Mouse (Mus musculus): ENCODE measurements around the gene Ubald1.

Gene Ubald1

DNA sequence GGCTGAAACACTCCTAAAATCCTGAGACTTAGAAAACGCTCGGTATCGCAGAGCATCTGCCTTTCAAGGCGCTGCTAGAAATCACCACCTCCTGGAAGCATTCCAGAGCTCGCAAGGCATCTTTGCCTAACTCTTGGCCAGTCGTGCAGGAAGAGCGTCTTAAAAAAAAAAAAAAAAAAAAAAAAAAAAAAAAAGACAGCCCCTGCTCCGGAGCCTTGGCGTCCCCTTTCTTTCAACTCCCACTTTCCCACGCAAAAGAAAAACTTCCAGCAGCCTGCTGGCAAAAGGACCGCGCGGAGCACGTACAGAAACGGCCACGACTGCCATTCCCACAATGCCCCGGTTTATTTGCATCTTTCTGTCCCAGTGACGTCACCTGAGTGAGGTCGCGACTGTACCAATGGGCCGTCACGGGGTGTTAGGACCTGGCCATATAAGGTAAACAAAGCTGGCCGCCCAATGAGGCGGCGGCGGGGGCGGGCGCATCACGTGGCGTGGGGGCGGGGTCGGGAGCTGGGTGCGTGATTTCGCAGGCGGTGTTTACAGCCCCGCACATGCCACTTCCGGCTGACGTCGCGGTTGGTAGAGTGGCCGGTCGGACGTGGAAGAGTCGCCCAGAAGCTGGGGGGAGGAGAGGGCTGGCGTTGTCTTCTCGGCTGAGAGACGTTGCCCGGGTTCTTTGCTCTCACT is at the start of gene Ubald1:
Gene Ubald1 (minus strand): TSS at position 180 of the 690 bp plus-strand sequence.
- DNase-seq (ENCODE audit: low read depth in 2 of 2, low spot score in 2 of 2): peak; percentile 92 to 95

DNA sequence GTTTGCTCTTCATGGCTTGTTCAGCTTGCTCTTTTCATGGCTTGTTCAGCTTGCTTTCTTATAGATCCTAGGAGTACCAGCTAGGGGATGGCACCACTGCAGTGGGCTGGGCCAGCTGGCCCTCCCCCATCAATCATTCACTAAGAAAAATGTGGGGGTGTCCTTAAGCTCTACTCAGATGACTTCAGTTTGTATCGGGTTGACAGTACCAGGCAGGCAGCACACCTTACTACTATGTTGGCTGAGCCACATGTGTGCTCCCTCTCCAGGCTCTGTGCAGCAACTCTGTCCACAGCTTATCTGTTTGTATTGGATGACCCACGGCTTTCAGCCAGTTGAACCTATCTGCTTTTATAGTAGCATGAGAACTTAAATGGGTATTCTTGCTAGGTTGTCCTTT is 48.4 kb upstream of the Ubald1 start:
- no peak for DNase-seq (ENCODE audit: low read depth in 2 of 2, low spot score in 2 of 2)

DNA sequence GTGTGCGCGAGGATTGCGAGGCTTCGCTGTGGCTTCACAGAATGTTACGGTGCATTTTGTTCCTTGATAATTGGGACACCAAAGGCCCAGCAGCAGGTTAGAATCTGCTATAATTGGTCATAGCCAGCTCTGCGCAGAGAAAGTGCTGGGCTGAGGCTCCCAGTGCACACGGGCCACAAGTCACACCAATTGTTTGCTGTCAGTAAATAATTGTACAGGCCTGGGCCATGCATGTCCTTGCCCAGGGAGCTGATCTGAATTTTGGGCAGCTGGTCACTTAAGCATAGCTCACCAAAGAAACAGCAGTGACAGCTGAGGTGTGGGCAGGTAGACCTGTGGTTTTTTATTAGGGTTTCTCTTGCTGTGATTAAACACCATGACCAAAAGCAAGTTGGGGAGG is 47.9 kb upstream of the Ubald1 start:
- DNase-seq (ENCODE audit: low read depth in 2 of 2, low spot score in 2 of 2): no peak

DNA sequence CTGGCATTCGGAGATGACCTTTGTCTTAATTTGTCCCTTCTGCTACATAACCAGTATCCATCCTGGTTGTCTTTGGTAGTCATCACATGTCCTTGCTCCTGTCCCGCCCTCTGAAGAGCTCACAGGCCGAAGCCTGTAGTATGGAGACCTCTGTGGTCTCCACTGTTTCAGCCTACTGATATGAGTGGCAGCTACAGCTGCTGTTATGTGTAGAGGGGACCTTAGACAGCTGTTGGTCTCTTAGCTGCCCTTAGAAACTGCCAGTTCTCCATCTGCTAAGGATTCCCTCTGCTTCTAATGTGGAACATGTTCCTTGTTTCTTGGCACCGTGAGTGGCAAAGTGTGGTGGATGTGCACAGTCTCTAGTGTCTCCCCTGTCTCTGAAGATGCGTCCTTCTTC is 43.9 kb upstream of the Ubald1 start:
- no peak for DNase-seq (ENCODE audit: low read depth in 2 of 2, low spot score in 2 of 2)

DNA sequence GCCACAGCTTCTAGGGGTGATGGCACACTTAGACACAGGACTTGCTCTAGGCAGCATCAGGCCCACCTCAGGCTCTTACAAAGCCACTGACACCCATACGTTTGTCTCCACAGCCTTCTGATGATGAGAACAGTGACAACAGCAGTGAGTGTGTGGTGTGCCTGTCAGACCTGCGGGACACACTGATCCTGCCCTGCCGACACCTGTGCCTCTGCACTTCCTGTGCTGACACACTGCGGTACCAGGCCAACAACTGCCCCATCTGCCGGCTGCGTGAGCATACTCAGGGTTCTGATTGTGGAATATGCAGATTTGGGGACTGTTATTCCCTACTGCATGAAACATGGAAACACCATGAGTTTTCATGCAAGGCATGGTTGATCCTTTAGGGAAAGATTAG is 42.4 kb upstream of the Ubald1 start:
- peak; percentile 6 to 19 for DNase-seq (ENCODE audit: low read depth in 2 of 2, low spot score in 2 of 2)

DNA sequence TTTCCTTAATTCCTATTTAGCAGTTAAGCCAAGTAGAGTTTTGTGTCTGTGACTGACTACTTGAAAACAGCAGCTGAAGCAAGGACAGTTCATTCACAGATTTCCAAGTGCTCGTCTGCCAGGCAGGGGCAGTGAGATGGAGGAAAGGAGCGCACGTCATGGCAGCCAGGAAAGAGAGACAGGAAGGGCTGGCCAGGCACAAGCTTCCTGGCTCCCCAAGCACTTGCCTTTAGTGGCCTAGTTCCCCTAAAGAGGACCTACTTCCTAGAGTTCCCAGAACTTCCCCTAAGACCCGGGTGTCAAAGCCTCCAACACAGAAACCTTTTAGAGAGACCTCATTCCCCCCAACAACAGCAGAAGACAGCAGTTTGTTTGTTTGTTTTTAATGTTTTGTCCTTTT is 40.4 kb upstream of the Ubald1 start:
- DNase-seq (ENCODE audit: low read depth in 2 of 2, low spot score in 2 of 2): no peak

DNA sequence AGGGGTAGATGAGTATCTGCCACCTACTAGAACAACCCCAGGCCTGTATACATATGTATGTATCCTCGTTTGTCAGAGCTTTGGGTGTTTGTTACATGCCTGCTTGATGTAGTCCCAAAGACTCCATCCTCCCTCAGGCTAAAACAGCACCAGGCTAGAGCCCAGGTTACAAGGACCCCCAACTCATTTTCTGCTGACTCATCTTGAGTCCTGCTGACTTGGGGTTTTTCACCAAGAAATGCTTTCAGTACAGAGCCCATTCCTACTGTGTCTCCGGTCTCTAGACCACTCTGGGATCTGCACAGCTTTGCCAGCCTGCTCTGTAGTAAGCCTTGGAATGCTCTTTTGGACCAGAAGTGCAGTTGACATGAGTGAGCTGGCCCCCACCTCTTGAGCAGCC is 36.5 kb upstream of the Ubald1 start:
- no peak for DNase-seq (ENCODE audit: low read depth in 2 of 2, low spot score in 2 of 2)

DNA sequence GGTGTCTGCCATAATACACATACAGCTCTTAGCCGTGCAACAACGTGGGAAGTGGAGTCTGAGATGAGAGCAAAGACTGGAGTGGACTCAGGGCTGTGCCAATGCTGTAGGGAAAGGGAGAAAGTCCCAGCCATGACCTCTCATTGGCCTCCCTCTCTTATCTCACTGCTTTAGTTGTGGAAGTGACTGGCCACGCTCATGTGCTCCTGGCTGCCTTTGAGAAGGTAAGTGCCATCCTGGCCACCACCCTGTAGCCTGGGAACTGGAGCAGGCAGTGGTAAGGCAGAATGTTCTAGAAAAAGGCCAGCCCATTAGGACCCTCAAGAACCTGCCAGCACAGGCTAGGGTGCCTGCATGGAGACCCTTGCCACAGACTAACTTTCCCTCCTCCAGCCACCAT is 35.8 kb upstream of the Ubald1 start:
- no peak for DNase-seq (ENCODE audit: low read depth in 2 of 2, low spot score in 2 of 2)

DNA sequence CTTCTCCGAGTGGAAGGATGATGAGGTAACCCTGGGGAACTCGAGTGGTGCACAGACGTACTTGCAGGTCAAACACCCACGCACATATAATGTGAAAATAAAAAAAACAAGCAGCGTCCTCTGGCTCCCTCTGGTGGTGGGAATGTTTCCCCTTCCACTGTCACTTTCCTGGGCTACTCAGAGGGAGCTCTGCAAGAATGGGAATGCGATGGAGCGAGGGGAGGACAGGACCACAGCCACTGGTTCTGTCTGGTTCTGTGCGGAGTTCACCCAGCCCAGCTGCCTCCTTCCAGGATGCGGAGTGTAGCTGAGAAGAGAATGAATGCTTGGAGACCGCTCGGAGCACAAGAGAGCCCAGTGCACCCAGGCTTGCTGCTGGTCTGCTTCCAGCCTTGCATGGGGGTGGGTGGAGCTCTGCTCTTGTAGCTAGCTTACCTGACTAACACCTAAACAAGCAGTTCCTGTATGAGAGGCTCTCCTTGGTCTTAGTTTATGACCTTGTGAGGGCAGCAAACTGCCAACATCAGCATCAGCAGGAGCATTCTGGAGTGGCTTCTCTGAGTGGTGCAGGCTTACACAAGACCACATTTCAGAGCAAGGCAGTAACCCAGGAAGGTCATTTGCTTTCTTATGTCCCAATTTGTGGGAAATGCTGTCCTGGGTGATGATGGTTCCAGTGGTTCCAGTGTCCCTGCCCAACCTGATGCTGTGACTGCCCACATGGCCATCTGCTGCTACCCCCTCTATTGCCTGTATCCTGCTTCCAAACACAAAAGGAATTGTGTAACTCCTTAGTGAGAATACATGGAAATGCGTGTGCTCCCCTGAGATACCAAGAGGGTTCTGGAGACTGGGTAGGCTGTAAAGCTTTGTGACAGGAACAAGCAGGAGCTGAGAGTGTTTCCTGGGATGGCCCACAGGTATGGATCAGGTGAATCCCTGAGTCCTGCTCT is 33.9 kb upstream of the Ubald1 start:
- DNase-seq (ENCODE audit: low read depth in 2 of 2, low spot score in 2 of 2): peak; percentile 79 to 88

DNA sequence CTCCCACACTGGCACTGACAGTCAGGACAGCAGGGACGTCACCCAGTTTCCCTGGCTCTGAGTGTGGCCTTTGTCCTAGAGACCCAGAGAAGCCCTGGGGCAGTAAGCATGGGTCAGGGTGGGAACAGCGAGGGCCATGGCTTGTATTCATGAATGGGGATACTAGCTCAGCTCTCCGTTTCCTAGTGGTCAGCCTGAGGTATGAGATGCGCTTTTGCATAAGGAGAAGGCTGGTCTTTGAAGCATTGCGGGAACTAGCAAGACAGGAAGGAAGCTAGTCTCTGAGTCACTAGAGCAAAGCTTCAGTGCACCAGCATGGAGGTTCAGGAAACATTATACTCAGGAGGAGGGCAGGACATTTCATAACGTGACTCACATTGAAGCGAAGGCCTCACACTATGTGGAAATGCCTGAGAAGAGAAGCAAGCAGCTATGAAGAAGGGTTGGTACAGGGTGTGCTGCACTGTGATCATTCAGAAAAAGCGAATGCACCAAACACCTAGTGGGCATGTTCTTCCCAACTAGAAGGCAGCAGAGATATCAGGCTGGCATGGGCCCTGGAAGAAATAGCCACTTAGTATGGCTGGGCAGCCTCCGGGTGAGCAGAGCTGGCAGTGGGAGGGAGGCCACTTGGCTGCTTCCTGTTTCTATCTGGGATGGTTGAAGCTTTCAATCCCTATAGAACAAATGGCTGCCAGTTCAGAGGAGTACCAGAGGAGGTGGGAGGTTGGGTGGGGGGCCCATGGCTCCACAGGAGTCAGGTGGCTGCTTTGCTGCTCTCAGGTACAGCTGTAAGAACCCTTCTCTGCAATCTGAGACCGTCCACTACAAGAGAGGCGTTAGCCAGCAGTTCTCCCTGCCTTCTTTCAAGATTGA is 33.0 kb upstream of the Ubald1 start:
- no peak for DNase-seq (ENCODE audit: low read depth in 2 of 2, low spot score in 2 of 2)

DNA sequence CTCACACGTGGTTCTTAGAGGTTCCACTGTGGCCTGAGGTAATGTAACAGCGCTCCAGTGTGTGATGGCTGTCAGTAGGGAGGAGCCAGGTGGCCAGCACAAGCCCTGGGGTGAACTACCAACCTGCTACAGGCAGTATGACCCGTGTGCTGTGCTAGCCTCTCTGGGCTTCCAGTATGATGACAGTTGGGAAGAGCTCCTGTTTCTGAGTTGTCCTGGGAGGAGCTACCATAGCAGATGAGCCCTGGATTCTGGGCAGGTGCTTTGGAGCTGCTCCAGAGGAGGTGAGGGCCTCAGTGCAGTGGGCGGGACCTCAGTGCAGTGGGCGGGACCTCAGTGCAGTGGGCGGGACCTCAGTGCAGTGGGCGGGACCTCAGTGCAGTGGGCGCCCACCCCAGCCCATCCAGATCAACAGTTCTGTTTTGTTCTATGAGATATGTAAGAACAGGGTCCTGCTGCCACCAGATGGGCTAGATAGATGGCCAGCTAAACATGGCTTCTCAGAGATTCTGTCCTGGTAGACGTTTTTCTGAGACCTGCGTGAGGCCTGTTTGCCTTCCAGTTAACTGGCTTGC is 32.0 kb upstream of the Ubald1 start:
- no peak for DNase-seq (ENCODE audit: low read depth in 2 of 2, low spot score in 2 of 2)

DNA sequence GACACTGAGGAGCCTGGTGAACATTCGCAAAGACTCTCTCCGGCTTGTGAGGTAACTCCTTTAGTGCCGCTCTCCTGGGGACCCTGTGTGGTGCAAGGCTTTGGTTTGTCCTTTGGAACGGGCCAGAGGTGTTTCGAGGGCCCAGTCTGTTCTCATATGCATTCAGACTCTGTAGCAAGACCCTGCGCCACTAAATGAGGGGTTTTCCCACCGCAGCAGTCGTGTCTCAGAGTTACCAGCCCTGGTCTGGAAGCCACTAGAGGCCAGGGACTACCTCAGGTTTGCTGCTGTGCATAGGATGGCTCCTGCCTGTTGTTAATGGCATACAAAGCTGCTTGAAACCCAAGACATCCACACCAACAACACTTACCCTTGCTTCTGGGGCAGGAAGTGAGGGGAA is 30.6 kb upstream of the Ubald1 start:
- DNase-seq (ENCODE audit: low read depth in 2 of 2, low spot score in 2 of 2): no peak

DNA sequence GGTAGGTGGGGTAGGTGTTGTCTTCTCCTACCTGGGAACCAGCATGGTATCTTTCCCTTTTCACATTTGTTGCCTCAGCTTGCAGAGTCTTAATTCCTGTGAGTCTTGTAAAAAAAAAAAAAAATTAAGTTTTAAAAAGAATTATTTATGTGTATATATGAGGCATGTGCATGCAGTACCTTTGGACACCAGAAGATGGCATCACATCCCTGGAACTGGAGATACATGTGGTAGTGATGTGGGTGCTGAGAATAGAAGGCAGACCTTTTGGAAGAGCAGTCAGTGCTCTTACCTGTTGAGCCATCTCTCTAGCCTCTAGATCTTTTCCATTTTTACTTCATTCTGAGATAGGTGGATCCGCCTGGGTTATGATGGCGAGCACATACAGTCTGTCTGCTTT is 29.6 kb upstream of the Ubald1 start:
- DNase-seq (ENCODE audit: low read depth in 2 of 2, low spot score in 2 of 2): peak in 1 of 2 experiments; percentile 37

DNA sequence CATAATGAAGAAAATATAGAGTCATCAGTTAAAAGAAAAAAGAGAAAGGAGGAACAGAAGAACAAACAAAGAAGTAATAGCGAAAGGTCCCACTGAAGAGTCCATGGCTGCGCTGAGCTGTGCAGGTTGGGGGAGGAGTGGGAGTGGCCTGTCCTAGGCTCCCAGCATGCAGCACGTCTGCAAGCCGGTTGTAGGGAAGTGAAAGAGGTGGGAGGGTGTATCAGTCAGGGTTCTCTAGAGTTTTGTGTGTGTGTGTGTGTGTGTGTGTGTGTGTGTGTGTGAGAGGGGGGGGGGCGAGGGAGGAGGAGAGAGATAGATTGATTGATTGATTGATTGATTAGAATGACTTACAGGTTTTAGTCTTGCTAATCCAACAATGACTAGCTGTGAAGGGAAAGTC is 27.9 kb upstream of the Ubald1 start:
- DNase-seq (ENCODE audit: low read depth in 2 of 2, low spot score in 2 of 2): no peak

DNA sequence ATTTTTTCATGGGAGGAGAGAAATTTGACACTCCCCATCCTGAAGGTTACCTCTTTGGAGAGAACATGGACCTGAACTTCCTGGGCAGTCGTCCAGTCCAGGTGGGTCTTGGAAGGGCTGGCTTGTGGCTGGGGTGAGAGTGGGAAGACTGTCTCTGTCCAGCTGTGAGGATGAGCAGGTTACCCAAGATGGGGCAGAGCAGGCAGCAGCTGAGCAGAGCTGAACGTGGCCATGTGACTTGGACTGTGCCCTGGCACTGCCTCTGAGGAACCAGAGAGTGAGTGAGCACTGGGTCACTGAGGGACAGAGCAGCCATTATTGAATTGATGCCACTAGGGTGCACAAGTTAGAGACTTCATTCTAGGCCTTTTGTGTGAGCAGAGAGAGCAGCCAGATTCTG is 27.3 kb upstream of the Ubald1 start:
- DNase-seq (ENCODE audit: low read depth in 2 of 2, low spot score in 2 of 2): no peak

DNA sequence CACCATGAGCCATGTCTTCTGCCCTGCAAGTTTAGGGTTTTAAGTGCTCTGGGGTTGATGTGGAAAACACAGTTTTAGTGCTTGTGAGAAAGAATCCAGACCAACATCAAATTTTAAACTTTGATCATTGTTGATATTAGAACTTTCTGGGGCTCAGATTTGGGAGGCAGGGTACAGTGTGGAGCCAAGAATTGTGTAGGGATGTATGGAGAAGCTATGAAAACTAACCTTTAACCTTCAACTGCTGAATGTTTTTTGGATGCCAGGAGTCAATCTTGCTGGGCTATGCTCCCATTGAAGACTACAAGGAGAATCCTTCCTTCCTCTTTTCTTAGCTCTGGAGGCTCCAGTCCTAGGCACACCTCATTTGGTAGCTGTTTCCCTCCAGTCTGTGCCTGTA is 26.4 kb upstream of the Ubald1 start:
- no peak for DNase-seq (ENCODE audit: low read depth in 2 of 2, low spot score in 2 of 2)

DNA sequence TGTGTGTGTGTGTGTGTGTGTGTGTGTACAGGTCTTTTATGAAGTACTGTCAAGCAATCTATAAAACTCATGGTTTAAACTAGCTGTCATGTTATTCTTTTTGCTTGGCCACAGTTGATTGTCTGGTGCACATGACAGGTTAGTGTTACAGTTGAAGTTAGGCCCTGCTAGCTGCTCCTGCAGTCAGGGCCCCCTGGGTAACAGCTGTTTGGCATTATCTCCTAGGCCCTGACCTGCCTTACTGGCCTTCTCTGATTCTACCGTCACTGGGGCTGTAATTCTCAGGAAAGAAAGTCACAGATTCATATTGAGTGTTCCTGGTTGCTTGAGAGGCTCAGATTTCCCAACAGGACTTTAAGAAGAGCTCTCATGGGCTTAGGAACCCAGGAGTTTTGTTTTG is 25.5 kb upstream of the Ubald1 start:
- no peak for DNase-seq (ENCODE audit: low read depth in 2 of 2, low spot score in 2 of 2)

DNA sequence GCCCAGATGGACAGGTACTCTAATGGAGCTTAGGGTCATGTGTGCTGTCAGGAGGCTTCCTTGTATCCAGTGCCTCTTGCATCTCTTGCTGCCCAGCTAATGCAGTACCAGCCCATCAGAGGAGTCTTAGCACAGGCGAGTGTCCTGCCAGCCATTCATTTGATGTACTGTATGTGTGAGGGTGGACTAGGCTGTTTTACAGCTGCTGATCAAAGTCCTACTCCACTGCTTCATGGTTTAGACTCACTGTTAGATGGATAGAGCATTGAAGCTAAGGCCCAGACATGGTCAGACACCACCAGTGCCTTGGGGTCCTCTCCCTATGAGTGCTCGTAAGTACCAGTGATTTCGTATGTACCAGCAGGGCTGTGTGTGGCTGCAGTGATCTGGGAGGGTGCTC is 24.8 kb upstream of the Ubald1 start:
- DNase-seq (ENCODE audit: low read depth in 2 of 2, low spot score in 2 of 2): no peak

DNA sequence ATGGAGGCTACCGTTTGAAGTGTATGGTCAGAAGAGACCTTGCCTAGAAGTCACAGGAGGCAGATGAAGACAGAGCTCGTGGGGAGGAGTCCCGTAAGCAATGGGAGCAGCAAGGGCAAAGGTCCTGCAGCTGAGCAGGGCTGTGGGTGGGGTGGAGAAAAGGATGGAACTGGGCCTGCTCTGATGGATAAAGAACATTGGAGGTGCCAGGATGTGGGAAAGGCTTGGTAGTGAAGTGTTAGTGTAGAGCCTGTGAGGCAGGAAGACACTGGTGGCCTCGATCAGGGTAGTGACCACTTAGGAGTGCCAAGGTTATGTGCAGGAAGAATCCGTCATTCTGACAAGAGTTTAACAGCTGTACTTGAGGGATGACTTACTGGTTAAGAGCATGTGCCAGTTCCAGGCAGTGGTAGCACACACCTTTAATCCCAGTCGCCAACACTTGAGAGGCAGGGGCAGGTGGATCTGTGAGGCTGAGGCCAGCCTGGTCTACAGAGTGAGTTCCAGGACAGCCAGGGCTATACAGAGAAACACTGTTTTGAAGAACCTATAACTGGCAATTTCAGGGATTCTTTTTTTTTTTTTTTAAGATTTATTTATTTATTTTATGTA is 23.5 kb upstream of the Ubald1 start:
- no peak for DNase-seq (ENCODE audit: low read depth in 2 of 2, low spot score in 2 of 2)

DNA sequence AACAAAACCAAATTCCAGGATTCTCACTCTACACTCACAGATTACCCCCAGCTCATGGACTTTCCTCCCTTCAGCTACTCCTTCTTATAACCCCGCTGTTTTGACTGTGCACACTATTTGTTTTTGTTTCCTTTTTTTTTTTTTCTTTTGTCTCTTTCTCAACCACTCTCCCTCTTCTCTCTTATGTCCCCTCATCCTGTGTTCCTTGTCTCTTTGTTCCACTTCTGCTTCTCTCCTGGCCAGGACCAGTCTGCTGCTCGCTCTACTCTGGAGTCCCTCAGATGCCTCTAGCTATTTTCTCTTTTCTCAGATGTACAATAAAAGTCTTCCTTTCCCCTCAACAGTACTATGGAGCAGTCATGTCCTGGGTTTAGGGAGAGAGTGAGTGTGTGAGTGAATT is 22.3 kb upstream of the Ubald1 start:
- DNase-seq (ENCODE audit: low read depth in 2 of 2, low spot score in 2 of 2): no peak

DNA sequence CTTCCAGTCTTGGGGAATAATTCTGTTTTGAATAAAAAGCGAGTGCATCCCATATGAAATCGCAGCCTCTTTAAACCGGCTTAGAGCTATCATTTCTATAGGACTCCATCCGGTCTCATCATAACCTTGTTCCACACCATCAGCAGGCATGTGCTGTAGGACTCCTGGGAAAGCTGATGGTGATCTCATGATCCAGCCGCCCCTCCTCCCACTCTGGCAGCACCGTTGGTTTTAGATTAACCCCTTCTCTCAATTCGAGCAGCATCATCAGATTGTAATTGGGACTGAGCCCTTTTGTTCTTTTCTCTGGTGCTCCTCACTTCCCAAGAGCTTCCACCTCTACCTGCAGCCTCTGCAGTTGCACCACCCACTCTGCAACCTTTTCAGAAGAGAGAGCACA is 21.1 kb upstream of the Ubald1 start:
- DNase-seq (ENCODE audit: low read depth in 2 of 2, low spot score in 2 of 2): no peak
